Mouse (Mus musculus) brain, embryonic 14.5 days (tissue): ENCODE results near the gene Mtf1.

Source experiments
- CTCF ChIP-seq: fragments of 200-500 bp; IDR thresholded peaks from 2 replicates; pipeline ENCODE4 v1.5.1; 2012; ENCODE audit warnings: inconsistent platforms, mild to moderate bottlenecking, moderate library complexity, borderline replicate concordance; ENCODE audit not compliant: insufficient read depth, insufficient read length; ENCODE audit errors: extremely low read depth
- POLR2A ChIP-seq: fragments of 200-500 bp; IDR thresholded peaks from 2 replicates; pipeline ENCODE4 v1.6.1; 2012; ENCODE audit warnings: mild to moderate bottlenecking, inconsistent platforms, borderline replicate concordance; ENCODE audit not compliant: poor library complexity, insufficient read depth, insufficient read length, severe bottlenecking; ENCODE audit errors: extremely low read depth

DNA sequence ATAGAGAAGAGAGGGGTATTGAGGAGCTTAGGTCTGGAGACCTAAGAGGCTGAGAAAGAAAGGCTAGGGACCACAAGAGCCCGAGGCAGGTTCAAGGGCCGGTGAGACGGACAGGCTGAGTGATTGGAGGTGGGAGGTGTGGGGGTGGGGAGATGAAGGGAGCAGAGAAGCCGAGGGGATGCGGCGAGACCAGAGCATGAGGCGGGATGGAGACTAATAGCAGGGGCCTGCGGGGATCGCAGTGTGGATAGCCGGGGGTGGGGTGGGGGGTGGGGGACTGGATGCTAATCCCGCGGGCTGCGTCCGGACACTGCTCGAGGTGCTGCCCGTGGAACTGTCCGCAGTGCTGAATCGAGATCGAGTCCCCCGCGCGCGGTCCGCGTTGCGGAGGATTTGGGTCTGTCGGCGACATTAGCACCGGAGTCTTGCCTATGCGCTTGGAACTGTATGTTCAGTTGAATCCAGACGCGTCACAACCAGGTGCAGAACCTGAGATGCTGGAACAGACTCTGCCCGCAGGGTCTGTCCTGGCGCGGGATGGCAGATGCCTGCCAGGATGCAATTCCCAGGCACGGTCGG is 80.3 kb downstream of the Mtf1 start:
- TF ChIP-seq CTCF (no peak), POLR2A (no peak)
